Mouse (Mus musculus): ENCODE results near the gene Ankrd27.

Gene Ankrd27

DNA sequence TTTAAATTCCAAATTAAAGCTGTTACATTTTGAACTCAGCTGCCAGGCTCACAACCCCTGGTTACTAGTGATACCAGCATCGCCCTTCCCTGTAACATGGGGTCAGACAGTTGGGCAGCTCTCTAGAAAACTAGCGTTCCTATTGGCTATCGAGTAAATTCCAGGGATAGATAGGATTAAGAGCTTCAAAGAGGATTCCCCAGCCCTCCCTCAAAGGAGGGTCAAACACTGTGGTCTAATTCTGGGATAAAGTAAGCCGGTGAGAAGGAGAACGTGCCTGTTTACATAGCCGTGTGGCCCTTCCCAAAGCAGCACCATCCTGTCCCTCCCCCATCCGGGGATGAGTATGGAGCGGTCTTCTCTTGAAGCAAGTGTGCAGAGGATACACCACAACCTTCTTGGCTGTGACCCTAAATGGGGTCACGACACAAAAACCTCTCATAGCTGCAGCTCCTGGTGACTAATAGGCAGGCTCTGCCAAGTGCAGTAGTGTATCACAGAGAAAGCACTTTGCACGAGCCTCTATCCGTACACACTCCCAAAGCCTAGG lies 2.5 kb upstream of the Ankrd27 start:
- no peak for DNase-seq (ENCODE audit: low spot score in 2 of 2)

DNA sequence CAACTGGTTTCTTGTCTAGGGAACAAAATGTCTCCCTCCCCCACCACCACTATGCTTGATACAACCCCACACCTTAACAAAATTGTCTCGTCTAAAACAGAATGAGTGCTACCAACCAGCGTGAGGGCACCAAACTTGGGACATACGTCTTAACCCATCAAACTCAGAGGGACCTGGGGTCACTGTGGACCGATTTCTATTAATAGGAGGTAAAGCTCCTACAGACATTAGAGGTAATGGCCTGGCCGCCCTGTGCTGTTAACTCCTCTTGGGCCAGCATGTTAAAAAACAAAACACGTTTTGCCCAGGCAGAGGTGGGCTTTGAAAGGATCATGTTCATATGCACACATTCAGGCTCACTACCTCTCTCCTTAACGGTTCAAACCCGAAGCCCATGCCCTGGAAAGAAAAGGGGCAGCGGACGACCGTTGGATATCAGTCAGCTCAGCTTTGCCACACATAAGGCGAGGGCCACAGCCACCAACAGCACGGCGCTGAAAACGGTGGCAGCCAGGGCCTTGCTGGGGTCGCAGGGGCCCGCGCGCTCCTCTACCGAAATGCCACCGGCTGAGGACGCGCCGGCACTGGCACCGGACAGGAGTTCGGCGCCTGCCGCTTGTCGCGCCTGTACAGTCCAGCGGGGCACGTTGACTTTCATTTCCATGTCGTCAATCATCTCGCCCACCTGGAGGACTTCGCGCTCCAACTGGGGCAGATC lies 1.8 kb upstream of the Ankrd27 start:
- DNase-seq (ENCODE audit: low spot score in 2 of 2), result no peak

DNA sequence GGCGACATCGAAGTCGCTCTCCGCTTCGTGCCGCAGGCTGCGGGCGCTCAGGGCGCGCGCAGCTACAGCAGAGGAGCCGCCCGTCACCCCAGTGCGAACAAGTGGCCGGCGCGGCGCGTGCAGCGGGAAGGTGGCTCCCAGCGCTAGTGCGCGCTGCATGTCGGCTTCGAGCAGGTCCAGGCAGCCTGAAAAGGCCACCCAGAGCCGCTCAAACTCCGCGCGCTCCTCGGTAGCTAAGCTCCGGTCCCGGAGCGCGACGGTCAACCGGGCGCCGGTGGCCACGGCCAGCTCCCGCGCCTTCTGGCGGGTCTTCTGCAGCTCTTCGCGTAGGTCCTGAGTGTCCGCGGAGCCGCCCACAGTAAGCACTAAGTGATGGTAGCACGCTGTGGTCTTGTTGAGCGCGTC lies 1.3 kb upstream of the Ankrd27 start:
- DNase-seq (ENCODE audit: low spot score in 2 of 2), result peak in 1 of 2 experiments; percentile 20

DNA sequence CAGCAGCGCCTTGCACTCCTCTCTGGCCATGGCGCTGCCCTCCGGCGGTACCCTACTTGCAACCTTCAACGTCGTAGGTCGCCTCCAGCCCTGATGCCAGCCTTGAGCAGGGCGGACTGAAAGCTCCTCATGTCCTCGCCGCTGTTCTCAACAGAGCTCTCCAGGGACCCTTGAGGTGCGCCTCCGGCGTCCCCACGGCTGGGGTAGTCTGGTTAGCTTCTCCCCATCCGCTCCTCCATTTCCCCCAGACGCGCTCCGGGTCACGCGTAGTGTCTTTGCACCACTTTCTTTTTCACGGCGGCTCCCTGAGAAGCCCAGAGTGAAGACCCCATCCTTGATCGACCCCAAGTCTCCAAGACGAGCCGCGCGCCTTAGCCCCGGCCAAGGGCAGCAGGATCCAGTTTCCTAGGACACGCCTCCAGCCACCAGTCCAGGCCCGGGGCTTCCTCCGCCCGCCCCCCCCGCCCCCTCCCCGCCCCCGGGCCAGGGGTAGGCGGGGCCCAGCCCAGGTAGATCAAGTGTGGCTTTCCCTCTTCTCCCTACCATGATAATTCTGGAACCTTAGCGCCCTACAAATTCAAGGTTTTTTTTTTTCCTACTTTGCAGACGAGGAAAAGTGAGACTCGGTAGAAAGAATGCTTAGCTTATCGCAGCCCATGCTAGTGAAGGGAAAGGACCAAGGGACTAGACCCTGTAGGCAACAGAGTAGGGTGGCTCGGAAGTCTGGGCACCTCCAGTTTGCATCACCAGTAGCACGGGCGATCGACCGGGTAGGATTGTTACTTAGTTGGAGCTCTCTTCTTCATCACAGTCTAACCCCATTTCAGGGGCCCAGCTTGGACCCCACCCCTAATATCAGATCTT lies 621 bp upstream of the Ankrd27 start, which contains the start of gene Rgs9bp:
Gene Rgs9bp (minus strand): TSS at position 392 of the 864 bp plus-strand sequence.
- peak; percentile 20 to 36 for DNase-seq (ENCODE audit: low spot score in 2 of 2)

DNA sequence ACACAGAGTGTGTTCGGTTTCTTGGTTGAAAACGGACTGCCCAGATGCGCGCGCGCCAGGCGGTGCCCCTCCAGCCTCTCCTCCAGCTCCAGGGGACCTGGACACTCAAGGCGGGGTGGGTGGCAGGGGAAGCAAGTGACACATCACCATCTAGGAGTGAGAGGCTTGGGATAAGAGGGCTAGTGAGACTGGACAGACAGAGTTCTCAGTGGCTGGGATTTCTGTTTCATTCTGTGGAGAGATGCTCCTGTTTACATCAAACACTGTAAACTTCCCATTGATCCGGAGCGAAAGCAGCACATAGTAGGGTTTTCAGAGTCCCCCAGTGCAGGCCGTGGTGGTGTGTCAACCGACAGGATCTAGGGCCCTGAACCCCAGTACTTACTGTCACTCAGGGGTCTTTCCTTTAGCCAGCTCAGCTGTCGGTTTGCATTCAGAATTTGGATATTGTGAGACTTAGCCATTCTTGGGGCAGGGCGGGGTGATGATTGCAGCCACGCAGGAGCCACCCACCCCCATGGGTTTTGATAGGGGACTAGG lies 932 bp downstream of the Ankrd27 start:
- DNase-seq (ENCODE audit: low spot score in 2 of 2), result no peak

DNA sequence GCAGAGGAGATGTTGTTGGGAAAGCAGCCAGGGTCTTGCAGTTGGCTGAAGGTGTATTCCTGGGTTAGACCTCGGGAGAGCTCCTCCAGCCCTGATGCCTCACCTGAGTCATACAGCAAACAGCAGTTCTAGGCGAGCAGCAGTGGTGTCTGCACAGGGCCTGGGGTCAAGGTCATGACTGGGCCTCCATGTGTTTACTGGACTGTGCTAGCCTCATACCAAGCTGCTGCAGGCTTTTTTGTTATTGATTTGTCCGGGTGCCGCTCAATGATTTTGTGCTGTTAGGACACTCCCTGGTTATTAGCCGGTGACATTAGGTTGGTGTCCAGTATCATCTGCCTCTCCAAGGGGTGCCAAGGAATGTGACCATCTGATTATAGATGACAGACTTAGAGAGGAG lies 1.7 kb downstream of the Ankrd27 start:
- DNase-seq (ENCODE audit: low spot score in 2 of 2), result no peak

DNA sequence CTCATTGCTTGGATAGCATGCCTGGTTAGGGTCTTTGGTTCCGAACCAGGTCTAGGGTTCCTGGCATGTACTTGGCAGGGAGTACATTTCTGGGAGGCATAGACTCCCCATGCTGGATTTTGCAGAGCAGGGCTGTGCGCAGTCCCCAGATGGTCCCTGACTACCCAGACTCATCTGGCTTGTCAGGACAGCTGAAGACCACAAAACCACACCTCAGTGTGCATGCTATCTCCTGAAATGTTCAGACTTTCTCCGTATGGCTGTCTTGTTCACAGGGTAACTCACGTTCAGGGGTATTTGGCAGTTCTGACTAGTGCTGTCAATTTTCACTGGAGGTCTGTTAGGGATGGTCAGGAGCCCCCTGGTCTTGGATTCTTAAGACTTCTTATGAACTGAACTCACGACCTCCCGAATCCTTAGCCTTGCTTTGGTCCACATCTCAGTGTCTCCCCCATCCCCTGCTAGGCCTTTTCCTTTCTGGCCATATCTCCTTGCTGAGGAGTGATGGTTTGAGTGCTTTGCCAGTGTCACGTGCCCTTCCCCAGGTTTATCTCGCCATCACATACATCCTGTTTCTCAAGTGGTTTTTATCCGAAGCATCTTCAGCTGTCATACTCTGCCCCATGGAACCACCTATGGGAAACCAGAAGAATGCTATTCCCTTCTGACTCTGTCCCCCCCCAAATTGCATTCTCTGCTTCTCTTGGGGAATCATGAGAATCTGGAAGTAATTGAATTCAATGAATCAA lies 2.8 kb downstream of the Ankrd27 start:
- no peak for DNase-seq (ENCODE audit: low spot score in 2 of 2)

DNA sequence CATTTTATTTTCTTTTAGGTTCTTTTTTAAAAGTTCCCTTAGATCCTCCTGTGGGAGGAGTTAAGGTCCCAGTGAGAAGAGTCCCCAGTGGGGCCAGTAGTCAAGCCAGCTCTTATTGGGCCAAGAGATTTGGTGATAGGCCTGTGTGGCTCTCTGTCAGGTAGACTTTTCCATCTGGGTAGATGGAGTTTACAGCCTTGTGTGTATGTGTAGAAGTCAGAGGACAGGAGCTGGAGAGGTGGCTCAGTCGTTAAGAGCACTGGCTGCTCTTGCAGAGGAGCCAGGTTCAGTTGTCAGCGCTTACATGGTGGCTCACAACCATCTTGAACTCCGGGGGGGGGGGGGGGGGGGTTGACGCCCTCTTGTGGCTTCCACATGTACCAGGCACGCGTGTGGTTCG lies 3.4 kb downstream of the Ankrd27 start:
- DNase-seq (ENCODE audit: low spot score in 2 of 2), result no peak

DNA sequence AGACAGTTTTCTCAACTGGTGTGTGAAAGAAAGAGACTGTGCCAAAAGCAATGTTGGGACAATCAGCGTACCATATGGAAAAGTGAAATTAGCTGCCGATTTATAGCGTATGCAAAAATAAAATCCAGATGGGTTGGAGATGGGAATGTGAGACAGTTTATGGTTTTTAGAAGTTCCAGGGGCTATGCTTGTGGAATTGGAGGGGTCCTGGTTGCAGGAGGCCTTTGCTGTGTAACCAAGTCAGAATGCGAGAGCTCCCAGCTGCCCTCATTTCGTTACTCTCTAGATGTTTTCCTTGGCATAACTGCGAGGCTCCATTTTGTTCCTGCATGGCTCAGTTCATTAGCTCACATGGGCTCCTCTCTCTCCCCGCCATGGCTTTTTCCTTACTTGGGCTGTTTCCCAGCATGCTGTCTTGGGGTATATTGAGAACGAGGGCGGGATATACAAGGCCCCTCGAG lies 4.7 kb downstream of the Ankrd27 start:
- no peak for DNase-seq (ENCODE audit: low spot score in 2 of 2)

DNA sequence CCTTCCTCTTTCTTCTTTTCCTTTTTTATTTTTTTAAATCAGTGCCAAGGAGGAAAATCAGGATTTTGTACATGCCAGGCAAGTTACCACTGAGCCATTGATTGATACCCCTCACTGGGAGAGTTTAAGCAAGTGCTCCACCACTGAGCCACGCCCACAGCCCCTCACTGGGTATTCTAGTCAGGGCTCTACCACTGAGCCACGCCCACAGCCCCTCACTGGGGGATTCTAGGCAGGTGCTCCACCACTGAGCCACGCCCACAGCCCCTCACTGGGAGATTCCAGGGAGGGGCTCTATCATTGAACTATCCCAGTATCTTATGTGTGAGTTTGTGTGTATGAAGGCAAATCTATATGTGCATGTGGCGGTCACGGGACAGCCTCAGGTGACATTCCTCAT lies 8.3 kb downstream of the Ankrd27 start:
- DNase-seq (ENCODE audit: low spot score in 2 of 2), result no peak

DNA sequence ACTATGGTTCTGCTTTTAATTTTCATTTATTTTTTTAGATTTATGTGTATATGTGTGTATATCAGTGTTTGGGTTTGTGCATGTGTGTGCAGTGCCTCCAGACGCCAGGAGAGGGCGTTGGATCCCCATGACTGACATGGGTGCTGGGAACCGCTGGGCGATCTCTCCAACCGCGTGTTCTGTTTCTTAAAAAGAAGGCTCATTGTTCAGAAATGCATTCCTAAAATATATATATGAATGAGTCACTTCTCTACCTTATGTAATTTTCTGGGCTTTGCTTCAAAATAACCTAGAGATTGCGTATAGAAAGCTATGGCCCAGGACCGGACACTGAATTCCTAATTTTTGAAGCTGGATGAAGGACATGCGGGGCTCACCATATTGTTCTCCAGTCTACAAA lies 13.4 kb downstream of the Ankrd27 start:
- DNase-seq (ENCODE audit: low spot score in 2 of 2), result no peak

DNA sequence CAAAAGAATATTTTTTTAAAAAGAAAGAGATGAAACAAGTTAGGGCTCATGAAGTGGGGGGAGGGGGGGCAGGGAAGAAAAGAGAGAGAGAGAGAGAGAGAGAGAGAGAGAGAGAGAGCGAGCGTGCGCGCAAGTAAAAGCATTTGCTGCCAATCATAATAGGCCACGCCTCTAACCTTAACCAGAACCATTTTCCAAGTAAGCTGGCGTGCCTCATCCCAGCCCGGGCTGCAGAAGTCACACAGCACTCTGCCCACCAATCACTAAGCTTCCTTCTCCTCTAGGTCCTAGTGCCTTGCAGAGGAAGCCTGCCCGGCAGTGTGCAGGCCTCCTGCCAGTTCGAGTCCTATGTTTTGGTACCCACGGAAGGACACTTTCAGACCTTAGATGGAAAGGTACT lies 14.0 kb downstream of the Ankrd27 start:
- DNase-seq (ENCODE audit: low spot score in 2 of 2), result no peak

DNA sequence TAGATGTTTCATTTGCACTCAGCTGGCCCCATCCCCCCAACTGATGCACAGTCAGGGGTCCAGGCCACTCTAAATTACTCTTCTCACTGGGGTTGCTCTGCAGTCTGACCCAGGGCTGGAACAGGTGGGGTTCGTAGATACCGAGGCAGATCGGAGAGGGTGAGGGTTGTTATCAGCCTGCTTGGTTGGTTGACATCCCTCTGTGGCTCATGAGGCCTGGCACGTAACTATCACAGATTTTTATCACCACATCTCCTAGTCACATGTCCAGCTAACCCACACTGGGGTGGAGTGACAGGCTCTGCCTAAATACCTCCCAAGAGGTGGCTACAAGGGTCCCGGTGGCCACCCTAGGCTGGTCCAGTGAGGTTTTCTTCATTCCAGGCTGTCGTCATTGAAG lies 15.1 kb downstream of the Ankrd27 start:
- DNase-seq (ENCODE audit: low spot score in 2 of 2), result no peak

DNA sequence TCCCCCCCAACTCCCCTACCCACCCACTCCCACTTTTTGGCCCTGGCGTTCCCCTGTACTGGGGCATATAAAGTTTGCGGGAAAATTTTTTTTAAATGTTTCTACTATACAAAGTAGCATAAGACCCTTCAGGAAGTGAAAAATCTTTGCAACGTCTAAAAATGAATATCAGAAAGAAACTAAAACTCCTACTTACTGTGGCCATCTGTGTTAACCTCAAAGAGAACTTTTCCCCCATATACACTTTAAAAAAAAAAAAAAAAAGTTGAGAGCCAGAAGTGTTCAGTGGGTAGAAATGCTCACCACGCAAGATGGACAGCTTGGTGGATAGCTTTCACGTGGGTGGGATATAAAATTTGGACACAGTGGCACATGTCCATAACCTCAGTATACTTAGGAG lies 16.7 kb downstream of the Ankrd27 start:
- DNase-seq (ENCODE audit: low spot score in 2 of 2), result no peak

DNA sequence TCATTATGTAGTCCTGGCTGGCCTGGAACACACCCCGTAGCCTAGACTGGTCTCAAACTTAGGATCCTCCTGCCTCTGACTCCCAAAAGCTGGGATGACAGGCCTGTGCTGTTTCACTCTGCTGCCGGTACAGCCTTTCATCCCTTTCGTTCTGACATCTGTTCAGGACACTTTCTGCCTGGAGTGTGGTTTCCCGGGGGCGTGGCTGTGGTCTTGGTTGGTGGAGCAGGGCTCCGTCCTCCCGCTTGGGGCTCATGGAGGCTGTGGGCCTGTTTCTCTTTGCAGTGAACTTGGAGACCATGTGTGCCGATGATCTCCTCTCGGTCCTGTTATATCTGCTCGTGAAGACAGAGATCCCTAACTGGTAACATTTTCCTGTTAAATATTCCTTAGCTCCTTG lies 20.8 kb downstream of the Ankrd27 start:
- no peak for DNase-seq (ENCODE audit: low spot score in 2 of 2)

DNA sequence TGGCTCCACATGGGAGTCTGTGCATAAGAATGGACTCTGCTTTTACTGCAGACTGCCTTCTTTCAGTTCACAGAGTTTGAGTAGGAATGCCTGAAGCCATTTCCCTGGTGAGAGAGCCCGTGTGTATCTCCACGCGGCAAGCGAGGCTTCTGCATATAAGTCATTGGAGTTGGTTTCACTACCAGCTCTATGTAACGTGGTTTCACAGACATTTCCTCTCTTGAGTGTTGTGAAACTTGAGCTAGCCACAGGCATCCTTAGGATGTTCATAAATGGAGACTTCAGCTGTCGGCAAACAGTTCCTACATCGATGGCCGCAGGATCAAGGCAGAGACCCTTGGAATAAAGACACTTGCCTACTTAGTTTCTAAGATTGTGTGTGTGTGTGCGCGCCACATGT lies 23.2 kb downstream of the Ankrd27 start:
- no peak for DNase-seq (ENCODE audit: low spot score in 2 of 2)

DNA sequence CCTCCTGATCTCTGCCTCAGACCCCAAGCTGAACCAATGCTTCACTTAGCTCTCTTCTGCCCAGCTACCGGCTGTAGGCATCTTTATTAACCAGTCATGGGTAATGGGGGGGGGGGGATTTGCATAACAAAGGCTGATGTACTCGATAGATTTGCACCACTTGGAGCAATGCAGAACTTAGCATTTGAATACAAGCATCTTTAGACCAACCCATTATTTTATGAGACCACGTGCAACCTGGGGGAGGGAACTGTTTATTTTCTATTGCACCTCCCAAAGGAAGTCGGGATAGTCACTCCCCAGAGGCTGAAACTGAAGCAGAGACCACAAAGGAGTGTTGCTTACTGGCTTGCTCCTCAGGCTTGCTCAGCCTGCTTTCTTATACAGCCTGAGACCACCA lies 31.5 kb downstream of the Ankrd27 start:
- DNase-seq (ENCODE audit: low spot score in 2 of 2), result no peak

DNA sequence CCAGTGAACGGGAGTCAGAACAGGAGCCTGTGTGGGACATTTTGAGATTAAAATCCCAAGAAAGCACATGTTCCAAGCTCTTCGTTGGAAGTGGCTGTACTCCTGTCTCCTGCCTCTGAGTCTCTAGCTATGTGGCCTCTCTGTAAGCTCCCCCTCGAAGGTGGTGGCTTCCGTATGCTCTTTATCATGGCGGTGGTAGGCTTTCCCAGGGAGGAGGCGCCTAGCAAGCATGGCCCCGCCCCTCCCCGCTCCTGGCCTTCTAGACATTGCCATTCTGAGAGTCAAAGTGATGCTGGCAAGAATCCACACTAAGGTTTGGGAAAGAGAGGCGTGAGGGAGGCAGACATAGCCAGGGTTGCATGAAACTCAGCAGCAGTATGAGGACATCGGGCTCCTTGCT lies 36.6 kb downstream of the Ankrd27 start:
- DNase-seq (ENCODE audit: low spot score in 2 of 2), result no peak

DNA sequence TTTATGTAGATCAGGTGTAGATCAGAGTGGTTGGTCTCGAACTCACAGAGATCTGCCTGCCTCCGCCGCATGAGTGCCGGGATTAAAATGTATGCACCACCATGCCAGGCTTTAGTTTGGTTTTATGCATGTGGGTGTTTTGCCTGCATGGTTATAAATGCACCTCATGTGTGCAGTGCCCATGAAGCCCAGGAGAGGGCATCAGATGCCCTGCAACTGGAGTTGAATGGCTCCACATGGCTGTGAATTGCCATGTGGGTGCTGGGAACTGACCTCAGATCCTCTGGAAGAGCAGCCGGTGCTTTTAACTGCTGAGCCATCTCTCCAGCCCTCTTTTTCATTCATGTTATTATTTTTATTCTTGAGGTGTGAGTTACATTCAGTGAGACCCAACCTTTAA lies 40.0 kb downstream of the Ankrd27 start:
- no peak for DNase-seq (ENCODE audit: low spot score in 2 of 2)

DNA sequence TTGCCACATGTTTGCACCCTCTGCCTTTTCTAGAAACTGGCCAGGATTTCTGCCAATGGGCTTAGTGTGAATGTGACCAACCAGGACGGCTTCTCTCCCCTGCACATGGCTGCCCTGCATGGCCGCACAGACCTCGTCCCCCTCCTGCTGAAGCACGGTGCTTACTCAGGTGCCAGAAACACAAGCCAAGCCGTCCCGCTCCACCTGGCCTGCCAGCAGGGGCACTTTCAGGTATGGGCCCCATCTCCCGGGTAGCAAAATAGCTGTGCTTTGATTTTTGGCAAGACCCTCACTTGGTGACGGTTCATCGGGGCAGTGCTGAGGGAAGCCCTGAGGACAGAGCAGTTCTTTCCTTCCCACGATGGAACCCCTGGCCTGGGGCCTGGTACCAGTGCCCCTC lies 41.3 kb downstream of the Ankrd27 start:
- no peak for DNase-seq (ENCODE audit: low spot score in 2 of 2)

DNA sequence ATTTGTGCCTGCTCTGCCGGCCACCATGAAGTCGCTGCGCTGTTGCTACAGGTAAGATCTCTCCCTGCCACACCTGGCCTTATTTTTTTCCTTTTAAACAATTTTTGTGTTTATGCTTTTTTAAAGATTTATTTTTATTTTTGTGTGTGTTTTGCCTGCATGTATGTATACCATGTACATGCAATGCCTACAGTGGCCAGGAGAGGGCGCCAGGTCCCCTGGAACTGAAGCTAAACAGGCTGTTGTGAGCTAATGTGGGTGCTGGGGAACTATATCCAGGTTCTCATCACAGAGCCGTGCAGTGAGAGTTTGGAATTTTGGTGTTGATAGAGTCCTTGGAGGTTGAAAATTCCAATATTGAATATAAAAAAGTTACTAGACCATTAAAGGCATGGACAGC lies 42.5 kb downstream of the Ankrd27 start:
- DNase-seq (ENCODE audit: low spot score in 2 of 2), result no peak

DNA sequence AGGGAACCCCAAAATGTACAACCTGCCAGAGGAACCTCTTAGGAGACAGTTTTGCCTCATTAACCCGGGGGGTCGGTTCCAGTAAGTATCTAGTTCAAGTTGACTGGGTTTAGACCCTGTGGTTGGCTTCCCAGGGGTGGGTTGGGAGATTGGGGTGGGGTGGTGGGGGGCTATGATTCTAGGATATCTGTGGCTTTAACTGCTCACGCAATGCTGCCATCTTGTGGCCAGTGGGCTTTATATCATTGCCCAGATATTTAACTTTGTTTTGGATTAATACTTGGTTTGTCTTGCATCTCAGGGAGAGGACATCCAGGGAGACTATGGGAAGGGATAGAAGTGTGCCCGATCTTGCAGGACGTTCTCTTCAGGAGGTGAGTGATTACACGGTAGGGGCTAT lies 50.2 kb downstream of the Ankrd27 start:
- DNase-seq (ENCODE audit: low spot score in 2 of 2), result no peak

Measured in spleen, postnatal 36 days (tissue).